Mouse (Mus musculus): Measurements from ENCODE around the gene Rem2.

The Rem2 gene

GRCm38 (mm10) chr14:54487732-54488131 is 11.8 kb downstream of the Rem2 start:
- in situ Hi-C loops (cut with MboI), result no loop called here

DNA sequence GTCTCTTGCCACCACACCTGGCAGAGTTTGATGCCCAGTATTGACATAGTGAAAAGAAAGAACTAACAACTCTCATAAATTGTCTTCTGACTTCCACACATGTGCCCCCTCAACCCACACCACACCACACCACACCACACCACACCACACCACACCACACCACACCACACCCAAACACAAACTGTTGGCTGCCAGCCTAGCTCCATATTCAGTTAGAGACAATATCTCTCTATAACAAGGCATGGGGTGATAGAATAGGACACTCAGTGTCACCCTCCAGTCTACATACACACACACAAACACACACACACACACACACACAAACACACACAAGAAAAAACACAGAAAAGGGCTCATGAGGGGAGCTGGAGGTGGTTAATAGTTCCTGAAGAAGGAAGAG is 12.4 kb downstream of the Rem2 start:
- in situ Hi-C loops (cut with MboI), result no loop called here

- in situ Hi-C loops (cut with MboI), result no loop called here
Observed at GRCm38 (mm10) chr14:54492345-54493131, 16.6 kb downstream of the Rem2 start.

DNA sequence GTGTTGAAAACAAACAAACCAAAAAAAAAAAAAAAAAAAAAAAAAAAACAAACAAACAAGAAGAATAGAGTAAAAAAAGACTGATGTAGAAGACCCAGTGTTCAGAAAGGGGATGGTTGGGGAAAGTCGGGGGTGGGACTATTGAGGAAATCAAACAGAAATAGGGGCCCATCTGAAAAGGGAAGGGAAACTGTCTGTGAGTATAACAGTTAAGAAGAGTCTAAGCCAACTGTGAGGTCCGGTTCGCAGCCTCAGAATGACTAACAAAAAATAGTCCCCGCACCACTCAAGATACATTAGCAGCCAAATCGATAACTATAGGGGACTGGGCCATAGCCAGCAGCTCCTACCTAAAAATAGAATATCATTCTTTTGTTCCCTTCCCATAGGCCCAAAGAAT is 17.3 kb downstream of the Rem2 start:
- in situ Hi-C loops (cut with MboI), result no loop called here

GRCm38 (mm10) chr14:54494234-54494633 is 18.3 kb downstream of the Rem2 start:
- in situ Hi-C loops (cut with MboI), result no loop called here

DNA sequence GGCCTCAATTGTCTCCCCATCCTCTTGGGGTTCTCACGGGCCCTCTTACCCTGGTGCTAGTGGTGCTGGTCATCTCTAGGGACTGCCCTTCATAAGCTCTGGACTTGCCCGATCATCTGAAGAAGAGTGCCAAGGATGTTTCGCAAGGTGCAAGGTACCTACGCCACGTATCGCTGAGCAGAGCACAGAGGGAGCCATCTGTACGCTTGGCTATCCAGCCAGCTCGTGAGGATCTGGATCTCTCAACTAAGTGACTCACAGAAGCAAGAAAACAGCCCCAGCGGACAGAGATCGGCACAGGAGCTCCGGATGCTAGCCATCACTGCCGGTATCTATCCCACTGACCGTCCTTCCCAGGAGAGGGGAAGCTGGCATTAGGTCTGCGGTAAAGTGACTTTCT is 20.8 kb downstream of the Rem2 start:
- in situ Hi-C loops (cut with MboI), result no loop called here

- in situ Hi-C loops (cut with MboI), result no loop called here
Observed at GRCm38 (mm10) chr14:54499330-54499729, 23.4 kb downstream of the Rem2 start.

DNA sequence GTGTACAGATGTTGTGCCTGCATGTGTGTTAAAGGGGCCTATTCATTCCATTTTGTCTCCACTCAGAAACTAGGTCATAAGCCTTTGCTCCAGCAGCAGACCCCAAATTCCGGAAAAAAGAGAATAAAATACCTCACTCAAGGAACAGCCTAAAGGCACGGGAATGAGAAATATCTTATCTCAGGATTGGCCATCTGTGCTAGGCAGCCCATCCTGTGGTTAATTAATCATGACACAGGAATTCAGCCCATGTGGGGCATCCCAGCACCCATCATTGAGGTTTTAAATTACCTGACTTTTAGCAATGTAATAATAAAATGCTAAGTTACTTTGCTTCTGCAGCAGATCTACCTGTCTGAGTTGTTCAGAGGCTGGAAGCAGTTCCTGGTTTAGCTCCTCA is 25.5 kb downstream of the Rem2 start:
- in situ Hi-C loops (cut with MboI), result no loop called here

DNA sequence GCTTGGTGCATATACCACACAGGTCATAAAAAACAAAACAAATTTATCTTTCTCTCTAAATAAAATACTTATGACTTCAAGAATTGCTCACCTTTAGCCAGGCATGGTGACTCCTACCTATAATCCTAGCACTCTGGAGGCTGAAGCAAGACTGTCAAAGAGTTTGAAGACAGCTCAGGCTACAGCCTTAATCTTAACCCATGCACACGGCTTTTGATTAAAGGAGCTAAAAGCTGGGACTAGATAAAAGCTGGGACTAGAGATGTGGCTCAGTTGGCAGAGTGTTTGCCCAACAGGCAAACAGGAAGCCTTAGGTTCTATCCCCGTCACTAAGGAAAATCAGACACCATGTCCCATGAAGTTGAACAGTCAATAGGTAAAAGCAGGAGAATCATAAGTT is 27.2 kb downstream of the Rem2 start:
- in situ Hi-C loops (cut with MboI), result no loop called here

- in situ Hi-C loops (cut with MboI), result no loop called here
Observed at GRCm38 (mm10) chr14:54509774-54510173, 33.9 kb downstream of the Rem2 start.

DNA sequence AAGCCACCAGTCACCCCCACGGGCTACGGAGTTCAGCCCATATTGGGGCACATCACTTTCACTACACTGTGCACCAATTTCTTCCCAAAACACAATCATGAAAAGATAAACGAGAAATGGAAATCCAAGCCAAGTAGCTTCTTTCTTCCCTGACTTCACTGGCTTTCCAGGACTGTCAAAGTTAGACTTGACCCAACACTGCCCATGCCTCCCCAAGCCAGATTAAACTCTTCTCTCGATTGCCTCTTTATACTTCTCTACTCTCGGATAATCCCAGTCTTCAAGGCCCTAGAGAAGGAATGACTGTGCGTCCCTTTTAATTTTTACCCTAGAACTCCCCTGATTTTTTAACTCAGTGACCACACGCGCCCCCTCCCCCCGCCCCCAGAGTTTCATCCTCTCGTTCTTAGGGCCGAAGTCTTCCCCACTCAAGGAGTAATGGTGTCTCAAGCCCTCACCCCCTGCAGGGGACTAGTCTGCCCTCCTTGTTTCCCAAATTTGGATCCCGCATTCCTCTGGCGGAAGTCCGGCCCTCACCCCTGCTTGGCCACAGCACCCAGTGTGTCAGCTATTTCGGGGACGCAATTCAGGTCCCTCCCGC is 40.9 kb downstream of the Rem2 start:
- in situ Hi-C loops (cut with MboI), result no loop called here

GRCm38 (mm10) chr14:54523600-54523999 is 47.7 kb downstream of the Rem2 start:
- in situ Hi-C loops (cut with MboI), result no loop called here

DNA sequence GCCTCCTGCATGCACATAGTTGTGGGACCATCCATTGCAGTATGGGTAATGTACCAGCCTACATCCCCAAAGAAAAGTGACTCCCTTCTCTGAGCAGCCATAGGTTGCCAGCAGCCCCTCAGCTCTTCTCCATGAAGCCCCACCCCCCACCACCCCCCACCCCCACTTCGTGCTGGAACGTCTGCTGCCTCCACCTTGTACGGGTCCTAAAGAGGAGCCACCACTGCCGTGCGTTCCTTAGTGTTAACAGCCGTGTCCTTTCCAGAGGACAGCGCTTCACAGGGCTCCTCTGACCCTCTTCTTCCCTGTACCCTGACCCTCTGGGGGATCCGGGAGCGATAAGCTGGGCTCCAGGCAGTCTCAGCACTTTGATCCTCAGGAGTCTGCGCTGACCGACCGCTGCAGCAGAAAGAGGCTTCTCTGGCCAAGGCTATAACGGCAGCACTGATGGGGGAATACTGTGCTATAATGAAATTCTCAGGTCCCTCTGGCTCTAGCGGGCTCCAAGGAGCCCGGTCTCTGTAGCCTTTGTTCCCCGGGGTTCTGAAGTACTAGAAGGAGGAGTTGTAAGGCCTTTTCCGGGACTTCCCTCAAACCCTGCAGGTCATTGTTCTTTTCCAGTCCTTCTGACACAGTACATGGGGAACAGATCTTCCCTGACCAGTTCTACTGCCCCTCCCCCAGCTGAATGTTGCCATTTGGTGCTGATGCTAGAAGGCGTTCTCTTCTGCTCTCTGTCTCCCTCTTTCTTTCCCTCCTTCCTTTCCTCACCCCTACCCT is 51.5 kb downstream of the Rem2 start:
- in situ Hi-C loops (cut with MboI), result no loop called here

- in situ Hi-C loops (cut with MboI), result no loop called here
Observed at GRCm38 (mm10) chr14:54528007-54528393, 52.1 kb downstream of the Rem2 start.

DNA sequence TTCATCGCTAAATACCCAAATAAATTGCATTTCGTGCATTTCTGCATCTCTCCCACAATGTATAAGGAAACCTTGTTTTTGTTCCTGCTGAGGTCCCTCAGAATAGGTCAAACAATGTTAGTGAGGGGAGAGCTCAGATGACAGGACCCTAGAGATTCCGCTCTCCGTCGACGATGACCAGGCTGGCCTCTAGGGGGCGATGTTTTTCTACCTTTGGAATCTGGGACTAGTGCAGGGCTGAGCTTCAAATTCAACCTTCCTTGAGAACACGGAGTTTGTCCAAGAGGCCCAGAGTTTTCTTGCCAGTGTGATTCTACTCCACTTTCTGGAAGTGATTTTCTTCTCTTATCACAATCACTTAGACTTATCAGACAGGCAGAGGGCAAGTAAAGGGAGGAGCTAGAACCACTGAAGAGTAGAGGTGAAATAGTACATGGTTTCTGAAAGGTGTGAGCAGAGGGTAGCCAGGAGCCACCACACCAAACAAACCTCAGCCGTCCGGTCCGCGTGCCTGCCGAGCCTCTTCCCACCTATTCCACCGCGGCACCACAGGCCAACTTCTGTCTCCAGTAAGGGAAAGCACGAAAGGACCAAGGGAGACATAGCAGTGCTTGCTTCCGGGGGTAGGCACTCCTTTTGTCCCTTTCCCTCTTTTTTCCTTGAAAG is 52.7 kb downstream of the Rem2 start:
- in situ Hi-C loops (cut with MboI), result no loop called here
